Mouse (Mus musculus) lung, postnatal 25 days (tissue): Measurements from ENCODE around the gene Irgq.
"Not testable (repeated sequence)": the region's sequence is repeated elsewhere in the genome, so short reads cannot be mapped to it uniquely, and the experiment has no call there.

Experiments used
- DNase-seq: peaks from one replicate; pipeline ENCODE4 v3.0.0; 2022; ENCODE audit warnings: low spot score

Gene Irgq

GRCm38 (mm10) chr7:24530062-24530931 lies at the start of gene Irgq:
Gene Irgq, plus strand, starts transcription at chr7:24530689.
- peak; percentile 99 for DNase-seq

GRCm38 (mm10) chr7:24480986-24481473 lies 49.5 kb upstream of the Irgq start:
- DNase-seq, result no peak

DNA sequence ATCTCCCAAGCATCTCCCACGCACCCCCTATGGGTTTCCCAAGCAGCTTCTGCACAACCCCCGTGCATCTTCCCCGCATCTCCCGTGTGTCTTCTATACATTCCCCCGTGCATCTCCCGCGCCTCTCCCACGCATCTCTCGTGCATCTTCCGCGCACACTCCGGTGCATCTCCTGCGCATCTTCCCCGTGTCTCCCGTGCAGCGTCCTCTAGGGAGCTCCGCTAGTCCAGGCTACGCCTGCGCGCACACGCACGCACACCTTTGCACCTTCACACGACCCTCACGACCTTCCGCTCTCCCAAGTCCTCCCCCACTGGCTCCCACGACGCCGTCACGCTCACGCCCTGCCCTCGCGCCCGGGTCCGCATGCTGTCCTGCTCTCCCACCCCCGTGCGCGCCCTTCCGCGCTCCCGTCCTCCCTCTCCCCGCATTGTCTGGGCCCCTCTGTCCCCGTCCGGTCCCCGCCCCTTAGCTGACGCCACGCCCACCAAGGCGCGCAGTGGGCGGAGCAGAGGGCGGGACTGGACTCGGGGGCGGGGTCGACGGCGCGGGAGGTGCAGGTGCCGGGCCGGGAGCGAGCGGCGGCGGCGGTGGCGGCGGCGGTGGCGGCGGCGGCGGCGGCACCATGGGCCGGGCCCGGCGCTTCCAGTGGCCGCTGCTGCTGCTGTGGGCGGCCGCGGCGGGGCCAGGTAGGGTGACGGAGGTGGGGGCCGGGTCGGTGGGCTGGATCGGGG lies 48.8 kb upstream of the Irgq start, which contains the start of gene Cadm4:
Cadm4 (plus strand) TSS at position 550 of the 734 bp plus-strand sequence.
- DNase-seq, result peak; percentile 69

- DNase-seq, result no peak
These were observed 48.1 kb upstream of the Irgq start for GRCm38 (mm10) chr7:24482208-24483020.

DNA sequence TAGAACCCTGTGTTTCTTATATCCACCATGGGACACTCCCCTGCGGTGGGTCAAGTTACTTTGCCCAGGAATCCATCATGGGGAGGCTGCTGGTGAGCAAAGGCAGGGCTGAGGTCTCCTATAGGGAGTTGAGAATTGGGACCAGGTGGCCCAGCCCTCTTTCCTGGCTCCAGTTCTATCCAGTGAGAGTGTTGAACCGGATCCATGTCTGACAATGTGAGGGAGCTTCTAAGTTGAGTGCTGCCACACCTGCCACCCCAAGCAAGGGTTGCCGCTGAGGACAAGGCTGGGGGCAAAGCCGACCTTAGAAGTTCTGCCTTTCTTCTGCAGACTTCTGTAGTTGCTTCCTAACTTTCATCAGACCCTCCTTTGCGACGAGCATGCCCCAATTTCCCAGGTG lies 47.2 kb upstream of the Irgq start:
- DNase-seq, result not testable (repeated sequence)

GRCm38 (mm10) chr7:24485481-24485880 lies 45.0 kb upstream of the Irgq start:
- no peak for DNase-seq

DNA sequence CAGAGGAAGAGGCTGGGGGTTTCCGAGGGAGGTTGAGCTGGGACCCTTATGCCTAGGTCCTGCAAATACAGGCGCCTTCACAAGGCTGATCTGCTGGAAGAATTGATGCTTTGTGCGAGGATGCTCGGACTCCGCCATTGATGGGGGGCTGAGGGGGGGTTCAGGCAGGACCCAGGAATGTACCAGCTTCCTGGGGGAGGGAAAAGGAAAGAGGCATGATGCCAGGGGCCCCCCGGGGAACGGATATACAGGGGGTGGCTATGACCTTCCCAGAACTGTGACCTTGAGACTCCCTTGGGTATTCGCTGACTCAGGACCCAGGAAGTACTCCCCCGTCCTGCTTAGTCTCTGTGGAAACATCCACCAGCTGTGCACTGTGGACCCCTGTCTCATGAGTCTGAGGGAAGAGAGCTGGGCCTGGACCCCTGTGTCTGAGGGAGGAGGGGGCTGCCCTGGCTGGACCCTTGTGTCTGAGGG lies 43.8 kb upstream of the Irgq start:
- DNase-seq, result no peak

GRCm38 (mm10) chr7:24487403-24487802 lies 43.1 kb upstream of the Irgq start:
- no peak for DNase-seq

DNA sequence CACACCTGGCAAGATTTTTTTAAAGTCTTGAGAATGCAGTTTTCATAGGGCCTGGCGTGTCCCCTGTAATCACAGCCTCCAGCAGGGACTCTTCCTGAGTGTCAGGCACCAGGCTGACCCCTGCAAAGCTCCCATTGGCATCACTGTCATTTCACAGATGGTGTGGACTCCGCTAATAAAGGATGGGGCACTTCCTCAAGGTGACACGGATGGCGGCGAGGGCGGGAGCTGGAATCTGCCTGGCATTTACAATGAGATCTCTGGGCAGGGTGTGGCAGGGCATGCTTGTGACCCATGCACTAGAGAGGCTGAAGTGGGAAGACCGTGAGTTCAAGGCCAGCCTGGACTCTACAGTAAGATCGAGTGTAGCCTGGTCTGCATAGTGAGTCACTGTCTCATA lies 42.2 kb upstream of the Irgq start:
- DNase-seq, result no peak

- DNase-seq, result no peak
These were observed 30.5 kb upstream of the Irgq start for GRCm38 (mm10) chr7:24499856-24500577.

GRCm38 (mm10) chr7:24500929-24501328 lies 29.6 kb upstream of the Irgq start:
- no peak for DNase-seq

DNA sequence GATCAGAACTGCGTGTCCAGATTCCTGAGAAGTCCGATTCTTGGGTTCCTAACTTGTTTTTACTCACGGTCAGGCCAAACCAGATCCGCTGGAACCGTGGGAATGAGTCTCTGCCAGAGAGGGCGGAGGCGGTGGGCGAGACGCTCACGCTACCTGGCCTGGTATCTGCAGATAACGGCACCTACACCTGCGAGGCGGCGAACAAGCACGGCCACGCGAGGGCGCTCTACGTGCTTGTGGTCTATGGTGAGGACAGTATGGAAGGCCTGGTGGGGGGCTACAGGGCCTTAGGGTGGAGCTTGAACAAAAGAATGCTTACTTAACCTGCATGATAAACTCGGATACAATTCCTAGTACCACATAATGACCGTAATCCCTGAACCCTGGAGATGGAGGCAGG lies 29.0 kb upstream of the Irgq start:
- DNase-seq, result peak; percentile 23

DNA sequence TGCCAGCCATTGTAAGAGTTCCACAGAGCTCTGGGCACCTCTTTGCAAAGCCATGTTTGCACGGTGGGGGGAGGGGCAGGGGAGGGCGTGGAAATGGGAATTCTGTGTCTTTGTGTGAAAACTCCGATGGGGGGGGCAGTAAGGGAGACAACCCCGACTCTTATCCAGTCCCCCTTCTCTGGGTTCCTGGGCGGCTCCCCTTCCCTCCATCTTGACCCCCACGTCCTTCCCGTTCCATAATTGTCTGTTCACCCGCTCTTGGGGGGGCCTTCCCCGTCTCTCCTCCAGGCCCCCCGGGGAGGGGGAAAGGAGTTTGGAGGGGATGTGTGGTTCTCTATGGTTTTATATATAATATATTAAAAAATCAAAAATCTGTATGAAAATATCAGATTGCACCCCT lies 26.5 kb upstream of the Irgq start:
- DNase-seq, result no peak

DNA sequence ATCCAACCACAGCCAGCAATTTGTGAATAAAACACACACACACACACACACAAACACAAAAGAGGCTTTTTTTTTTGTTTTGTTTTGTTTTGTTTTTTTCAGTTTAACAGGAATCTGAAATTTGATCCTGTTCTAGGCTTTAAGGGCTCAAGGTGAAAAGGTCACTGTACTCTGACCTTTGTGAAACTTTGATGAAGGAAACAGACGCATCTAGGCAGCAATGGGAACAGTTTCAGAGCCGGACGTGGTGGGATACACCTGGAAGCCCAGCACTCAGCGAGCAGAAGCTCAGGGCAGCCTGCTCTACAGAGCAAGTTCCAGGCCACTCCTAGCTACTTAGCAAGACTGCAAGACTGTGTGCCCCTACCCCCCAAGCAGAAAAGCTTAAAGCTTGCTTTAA lies 25.6 kb upstream of the Irgq start:
- DNase-seq, result no peak

- DNase-seq, result no peak
These were observed 24.9 kb upstream of the Irgq start for GRCm38 (mm10) chr7:24505447-24506064.

DNA sequence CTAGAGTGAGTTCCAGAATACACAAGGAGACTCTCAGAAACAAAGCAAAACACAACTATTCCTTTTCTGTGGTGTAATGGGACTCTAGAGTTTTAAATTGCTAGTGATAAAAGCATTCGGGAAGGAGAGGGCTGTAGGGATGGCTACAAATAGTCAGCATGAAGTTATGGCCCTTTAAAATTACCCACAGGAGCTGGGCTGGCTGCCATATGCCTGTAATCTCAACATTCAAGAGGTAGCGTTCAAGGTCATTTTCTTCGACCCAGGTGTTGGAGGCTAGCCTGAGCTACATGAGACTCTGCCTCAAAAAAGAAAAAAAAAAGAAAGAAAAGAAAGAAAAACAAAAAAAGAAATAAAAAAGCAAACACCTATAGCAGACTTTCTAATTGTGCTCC lies 24.4 kb upstream of the Irgq start:
- no peak for DNase-seq

- no peak for DNase-seq
These were observed 24.0 kb upstream of the Irgq start for GRCm38 (mm10) chr7:24506476-24506837.

DNA sequence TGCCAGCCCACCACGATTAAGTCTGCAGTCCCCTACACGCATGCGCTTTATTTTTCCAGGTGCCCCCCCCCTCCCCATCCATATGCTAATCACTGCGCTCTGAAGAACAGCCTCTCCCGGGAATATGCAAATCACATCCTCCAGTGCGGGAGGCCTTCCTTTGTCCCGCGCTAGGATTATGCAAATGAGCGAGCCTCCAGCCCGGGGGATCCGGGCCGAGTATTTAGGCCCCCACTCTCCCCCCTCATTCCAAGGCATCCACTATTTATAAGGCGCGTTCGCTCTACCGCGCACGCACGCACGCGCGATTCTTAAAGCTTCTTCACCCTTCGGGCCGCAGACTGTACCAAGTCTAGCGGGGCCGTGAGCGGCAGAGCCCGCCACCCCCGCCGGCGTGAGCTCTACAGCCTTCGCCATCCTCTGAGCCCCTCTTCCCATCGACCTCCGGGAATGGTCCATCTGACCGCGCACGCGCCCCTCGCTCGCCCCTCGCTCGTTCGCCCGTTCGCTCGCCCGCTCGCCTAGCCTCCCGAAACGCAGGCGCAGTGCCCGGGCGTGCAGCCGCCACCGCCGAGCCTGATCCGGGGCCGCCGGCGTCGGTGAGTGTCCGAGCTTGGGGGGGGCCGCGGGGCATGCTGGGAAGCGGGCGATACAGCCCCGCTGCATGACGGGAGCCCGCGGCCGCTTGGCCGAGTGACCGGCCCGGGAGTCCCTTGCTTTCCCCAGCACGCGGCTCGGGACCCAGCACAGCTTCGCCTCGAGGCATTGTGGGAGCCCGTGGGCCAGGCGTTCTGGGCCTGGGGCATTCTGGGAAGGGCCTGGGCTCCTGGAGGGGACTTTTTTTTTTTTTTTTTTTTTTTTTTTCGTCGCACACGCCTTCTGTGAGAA lies 23.4 kb upstream of the Irgq start, which contains the start of gene Zfp428:
Zfp428 (plus strand) TSS at position 169 of the 888 bp plus-strand sequence.
- DNase-seq, result peak; percentile 83

DNA sequence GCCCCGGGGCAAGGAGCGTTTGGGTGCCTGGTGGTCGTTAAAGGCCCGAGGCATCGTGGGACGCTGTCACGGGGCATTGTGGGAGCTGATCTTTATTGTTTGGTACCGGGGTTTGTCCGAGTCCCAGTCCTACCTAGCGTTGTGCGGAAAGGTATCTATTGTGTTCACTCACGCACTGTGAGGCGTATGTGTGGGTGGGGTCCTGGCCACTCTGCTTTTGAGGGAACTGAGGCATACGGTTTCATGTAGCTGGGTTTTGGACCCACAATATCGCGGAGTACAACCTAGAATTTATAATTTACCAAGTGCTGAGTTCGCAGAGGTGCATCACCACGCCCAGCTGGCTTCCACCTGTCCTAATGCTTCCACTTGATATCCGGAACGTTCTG lies 22.8 kb upstream of the Irgq start:
- DNase-seq, result no peak

DNA sequence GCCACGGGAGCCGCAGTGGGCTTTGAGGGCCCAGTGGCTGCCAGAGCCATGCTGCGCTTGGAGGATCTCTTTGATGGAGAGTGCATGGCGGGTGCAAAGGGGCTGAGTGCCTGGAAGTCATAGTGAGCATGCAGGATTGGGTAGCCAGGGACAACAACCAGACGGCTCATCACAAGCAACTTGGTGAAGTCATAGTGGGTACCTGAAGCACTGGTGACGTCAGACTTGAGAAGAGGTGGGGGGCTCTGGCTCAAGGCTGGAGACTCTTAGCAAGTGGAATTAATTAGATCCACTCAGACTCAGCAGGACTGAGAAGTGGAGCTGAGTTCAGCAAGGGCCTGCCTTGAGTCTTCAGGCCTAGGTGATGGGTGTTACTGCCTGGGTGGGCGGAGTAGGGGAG lies 18.1 kb upstream of the Irgq start, which contains the start of gene AC161166.1:
AC161166.1 (minus strand) TSS at position 101 of the 400 bp plus-strand sequence.
- DNase-seq, result no peak
